Mouse (Mus musculus) limb, embryonic 13.5 days (tissue): Measurements from ENCODE around the gene 4932414N04Rik. TPM values are rescaled to one million over a fixed set of nuclear protein-coding genes. Genes with fewer than 3 reads are reported as not detected.
"Not testable (repeated sequence)": the region's sequence is repeated elsewhere in the genome, so short reads cannot be mapped to it uniquely, and the experiment has no call there.

ENCODE experiments used
- ATAC-seq: fragments of 200-750 bp; cut with Nextera tagmentation; 2 replicates; pipeline ENCODE4 v1.8.0; 2017; ENCODE audit warnings: low read depth, moderate number of reproducible peaks, moderate TSS enrichment; ENCODE audit not compliant: low FRiP score
- H3K27ac ChIP-seq: fragments of 300-500 bp; sonication (generic); 2 replicates; pipeline ENCODE4 v1.5.1; 2015; ENCODE audit warnings: inconsistent platforms, mild to moderate bottlenecking, moderate library complexity
- H3K27me3 ChIP-seq: fragments of 300-500 bp; sonication (generic); 2 replicates; pipeline ENCODE4 v1.6.1; 2015; ENCODE audit warnings: mild to moderate bottlenecking, inconsistent platforms
- H3K36me3 ChIP-seq: fragments of 300-500 bp; sonication (generic); 2 replicates; pipeline ENCODE4 v1.6.1; 2015; ENCODE audit warnings: inconsistent platforms, mild to moderate bottlenecking, moderate library complexity
- H3K4me1 ChIP-seq: fragments of 300-500 bp; sonication (generic); 2 replicates; pipeline ENCODE4 v1.6.1; 2015; ENCODE audit warnings: inconsistent platforms
- H3K4me2 ChIP-seq: fragments of 300-500 bp; sonication (generic); replicated peaks from 2 replicates; pipeline ENCODE4 v1.6.1; 2015; ENCODE audit warnings: inconsistent platforms, mild to moderate bottlenecking, moderate library complexity
- H3K4me3 ChIP-seq: fragments of 300-500 bp; sonication (generic); 2 replicates; pipeline ENCODE4 v1.5.1; 2015; ENCODE audit warnings: moderate library complexity, mild to moderate bottlenecking, inconsistent platforms
- H3K9ac ChIP-seq: fragments of 300-500 bp; sonication (generic); 2 replicates; pipeline ENCODE4 v1.6.1; 2015; ENCODE audit warnings: mild to moderate bottlenecking, inconsistent platforms
- H3K9me3 ChIP-seq: fragments of 300-500 bp; sonication (generic); 2 replicates; pipeline ENCODE4 v1.6.1; 2016; ENCODE audit warnings: inconsistent platforms
- WGBS: fragments of 180-500 bp; shearing (Covaris S2); methylation state at CpG from one replicate; pipeline ENCODE4 v1.1.7; 2015; 5-methylcytosine and 5-hydroxymethylcytosine counted together
- polyA plus RNA-seq: library from polyadenylated mRNA; unstranded; fragments of >200 nt; fragmentation: Nextera tagmentation; extraction: Ambion mirVana; gene quantifications from 2 replicates; pipeline ENCODE4 v1.2.1, GENCODE M21; 2015

The 4932414N04Rik gene
- polyA plus RNA-seq, result not detected in 2 replicates

- H3K27ac ChIP-seq, H3K4me1 ChIP-seq, H3K9ac ChIP-seq, H3K36me3 ChIP-seq, H3K4me3 ChIP-seq, H3K9me3 ChIP-seq, H3K4me2 ChIP-seq, ATAC-seq, H3K27me3 ChIP-seq: not testable (repeated sequence)
- 61% methylated on average over 2 of the region's 5 CpGs for WGBS
These were observed at the start of gene 4932414N04Rik for GRCm38 (mm10) chr2:68656186-68656585. Gene 4932414N04Rik, plus strand, starts transcription at chr2:68656486.

GRCm38 (mm10) chr2:68732216-68732615 lies 75.9 kb downstream of the 4932414N04Rik start:
- no peaks in the 10 kb centered on the region for H3K36me3 ChIP-seq
- no peak overlapping the region for H3K27ac ChIP-seq
- H3K9ac ChIP-seq, result no peak overlapping the region
- no peaks in the 10 kb centered on the region for H3K27me3 ChIP-seq
- WGBS, result 82% methylated on average over 2 of the region's 2 CpGs
- no peak overlapping the region for H3K4me3 ChIP-seq
- no peaks in the 10 kb centered on the region for H3K4me1 ChIP-seq
- no peak for ATAC-seq
- H3K9me3 ChIP-seq, result no peaks in the 10 kb centered on the region
- no peak overlapping the region for H3K4me2 ChIP-seq

- ATAC-seq, result no peak
- Histone ChIP-seq H3K4me1 (no peaks in the 10 kb centered on the region), H3K36me3 (no peaks in the 10 kb centered on the region), H3K27ac (no peak overlapping the region), H3K27me3 (no peaks in the 10 kb centered on the region), H3K4me2 (no peak overlapping the region), H3K4me3 (no peak overlapping the region), H3K9ac (no peak overlapping the region), H3K9me3 (no peaks in the 10 kb centered on the region)
- 89% methylated on average over 5 of the region's 5 CpGs for WGBS
These were observed 83.8 kb downstream of the 4932414N04Rik start for GRCm38 (mm10) chr2:68739772-68740739.

- 89% methylated on average over 4 of the region's 4 CpGs for WGBS
These were observed 88.3 kb downstream of the 4932414N04Rik start for GRCm38 (mm10) chr2:68744599-68744998.

GRCm38 (mm10) chr2:68756179-68756578 lies 99.9 kb downstream of the 4932414N04Rik start:
- no peak; the same call in 1 of the 2 replicates for ATAC-seq
- no peaks in the 10 kb centered on the region for H3K9me3 ChIP-seq
- no peak overlapping the region for H3K27ac ChIP-seq
- no peaks in the 10 kb centered on the region for H3K4me1 ChIP-seq
- 0 out of 2 replicates have a peak, but pooled peaks cover 2% of the 10 kb centered on the region for H3K27me3 ChIP-seq
- no peaks in the 10 kb centered on the region for H3K36me3 ChIP-seq
- no peak overlapping the region for H3K9ac ChIP-seq
- 72% methylated on average over 4 of the region's 4 CpGs for WGBS
- H3K4me2 ChIP-seq, result no peak overlapping the region
- no peak overlapping the region for H3K4me3 ChIP-seq

More at GRCm38 (mm10) chr2:68744599-68744998, 88.3 kb downstream of the 4932414N04Rik start:
- Histone ChIP-seq H3K9me3 (no peaks in the 10 kb centered on the region), H3K36me3 (no peaks in the 10 kb centered on the region), H3K4me1 (no peaks in the 10 kb centered on the region), H3K27ac (no peak overlapping the region), H3K9ac (no peak overlapping the region), H3K4me2 (no peak overlapping the region), H3K27me3 (no peaks in the 10 kb centered on the region), H3K4me3 (no peak overlapping the region)
- no peak for ATAC-seq

- peak; percentile 40; the same call in 1 of the 2 replicates for ATAC-seq
- H3K27me3 ChIP-seq, result 0 out of 2 replicates have a peak, but pooled peaks cover 2% of the 10 kb centered on the region
- no peaks in the 10 kb centered on the region for H3K9me3 ChIP-seq
- no peak overlapping the region for H3K4me3 ChIP-seq
- WGBS, result 28% methylated on average over 6 of the region's 6 CpGs
- H3K4me2 ChIP-seq, result no peak overlapping the region
- no peak overlapping the region for H3K27ac ChIP-seq
- H3K9ac ChIP-seq, result no peak overlapping the region
- H3K4me1 ChIP-seq, result no peaks in the 10 kb centered on the region
- no peaks in the 10 kb centered on the region for H3K36me3 ChIP-seq
These were observed 100.5 kb downstream of the 4932414N04Rik start for GRCm38 (mm10) chr2:68756793-68757192.

- Histone ChIP-seq H3K4me3 (no peak overlapping the region), H3K27me3 (no peaks in the 10 kb centered on the region), H3K4me1 (no peaks in the 10 kb centered on the region), H3K27ac (no peak overlapping the region), H3K4me2 (no peak overlapping the region), H3K9me3 (no peaks in the 10 kb centered on the region), H3K36me3 (no peaks in the 10 kb centered on the region), H3K9ac (no peak overlapping the region)
- 65% methylated on average over 1 of the region's 1 CpGs for WGBS
- ATAC-seq, result no peak
These were observed 109.1 kb downstream of the 4932414N04Rik start for GRCm38 (mm10) chr2:68765371-68765770.

- WGBS, result 73% methylated on average over 6 of the region's 6 CpGs
These were observed 111.1 kb downstream of the 4932414N04Rik start for GRCm38 (mm10) chr2:68767186-68767890.

GRCm38 (mm10) chr2:68782268-68783132 lies 126.2 kb downstream of the 4932414N04Rik start:
- 39% methylated on average over 16 of the region's 16 CpGs for WGBS
- Histone ChIP-seq H3K4me1 (0 out of 2 replicates have a peak, but pooled peaks cover 6% of the 10 kb centered on the region), H3K9me3 (no peaks in the 10 kb centered on the region), H3K9ac (no peak overlapping the region), H3K4me3 (peak overlapping the region; percentile 13; the same call in 1 of the 2 replicates), H3K27me3 (no peaks in the 10 kb centered on the region), H3K27ac (no peak overlapping the region), H3K36me3 (no peaks in the 10 kb centered on the region), H3K4me2 (peak overlapping the region; percentile 47)
- peak; percentile 61; the same call in 1 of the 2 replicates for ATAC-seq

More at GRCm38 (mm10) chr2:68767186-68767890, 111.1 kb downstream of the 4932414N04Rik start:
- Histone ChIP-seq H3K9me3 (no peaks in the 10 kb centered on the region), H3K4me1 (no peaks in the 10 kb centered on the region), H3K9ac (no peak overlapping the region), H3K4me2 (no peak overlapping the region), H3K27me3 (no peaks in the 10 kb centered on the region), H3K4me3 (no peak overlapping the region), H3K36me3 (no peaks in the 10 kb centered on the region), H3K27ac (no peak overlapping the region)
- no peak for ATAC-seq

- H3K4me2 ChIP-seq, H3K27me3 ChIP-seq, H3K36me3 ChIP-seq, ATAC-seq, H3K4me3 ChIP-seq, H3K4me1 ChIP-seq, H3K9me3 ChIP-seq, H3K27ac ChIP-seq, H3K9ac ChIP-seq: not testable (repeated sequence)
- 94% methylated on average over 8 of the region's 8 CpGs for WGBS
These were observed 127.4 kb downstream of the 4932414N04Rik start for GRCm38 (mm10) chr2:68783664-68784063.

GRCm38 (mm10) chr2:68784710-68785427 lies 128.6 kb downstream of the 4932414N04Rik start:
- H3K27ac ChIP-seq, result no peak overlapping the region
- 33% methylated on average over 5 of the region's 5 CpGs for WGBS
- H3K36me3 ChIP-seq, result no peaks in the 10 kb centered on the region
- no peaks in the 10 kb centered on the region for H3K27me3 ChIP-seq
- H3K4me1 ChIP-seq, result 0 out of 2 replicates have a peak, but pooled peaks cover 6% of the 10 kb centered on the region
- no peak overlapping the region for H3K4me2 ChIP-seq
- no peaks in the 10 kb centered on the region for H3K9me3 ChIP-seq
- no peak overlapping the region for H3K9ac ChIP-seq
- H3K4me3 ChIP-seq, result no peak overlapping the region
- ATAC-seq, result peak; percentile 89
